Mouse (Mus musculus): ENCODE data around the gene Gucy2c.
A peak's percentile ranks its signal among the peaks of the same experiment; 100 is the strongest.

- 0 out of 2 replicates have a peak, but pooled peaks have one; percentile 21 for TF ChIP-seq POLR2A (IDR thresholded peaks at IDR 0.05; ENCODE audit: borderline replicate concordance, extremely low read depth, insufficient read depth, insufficient read length, poor library complexity, severe bottlenecking)
- TF ChIP-seq CTCF (IDR thresholded peaks at IDR 0.05; ENCODE audit: borderline replicate concordance, extremely low read depth, insufficient read depth, insufficient read length): no peak
Observed at GRCm38 (mm10) chr6:136808014-136808417, 26.5 kb upstream of the Gucy2c start, which contains the start of gene H2afj.

Data from brain, embryonic 14.5 days (tissue).